ENCODE assay signal across 9 mouse cellular contexts in genomic region chr5:65537420-65538071, GRCm38 (mm10). TPM values are rescaled to one million over a fixed set of nuclear protein-coding genes. Genes with fewer than 3 reads are reported as not detected.
DNase-seq lines count a peak whose midpoint lies in the region; ATAC-seq and TF ChIP-seq lines count a peak whose summit lies in the region.
"Had no signal": no experiment of that assay in that cellular context is flagged by ENCODE, and none has a peak within 500 bp of the region (broad histone marks: within the 10 kb centered on the region; RNA-seq: fewer than 3 reads in every experiment).

No protein-coding gene starts in this region.

- no peak for TF ChIP-seq CTCF in spleen, adult 2 months (IDR thresholded peaks at IDR 0.05; ENCODE audit: extremely low read depth, insufficient read depth, insufficient read length, insufficient replicate concordance)
- no peak for TF ChIP-seq CTCF in bone marrow, adult 2 months (IDR thresholded peaks at IDR 0.05; ENCODE audit: control insufficient read depth, insufficient read depth, low read length)
- TF ChIP-seq CTCF in kidney, postnatal 0 days (IDR thresholded peaks at IDR 0.05; ENCODE audit: low read depth): no peak

- peaks cover 2% of the 10 kb centered on the region for H3K4me1 ChIP-seq in spleen, adult 2 months (ENCODE audit: control insufficient read depth, insufficient read depth, insufficient read length)
- no peaks in the 10 kb centered on the region; the same call in 1 of the 2 replicates for H3K4me1 ChIP-seq in bone marrow, adult 2 months (ENCODE audit: control insufficient read depth, insufficient read depth, low read length)
- peaks cover 21% of the 10 kb centered on the region for H3K4me1 ChIP-seq in forebrain, embryonic 15.5 days
- H3K4me1 ChIP-seq in kidney, postnatal 0 days (replicated peaks; ENCODE audit: insufficient read depth, low read length): no peaks in the 10 kb centered on the region; the same call in 1 of the 2 replicates
- peaks cover 14% of the 10 kb centered on the region for H3K4me1 ChIP-seq in lung, embryonic 16.5 days (replicated peaks; ENCODE audit: control insufficient read depth, insufficient read depth, low read length)
- peaks cover 21% of the 10 kb centered on the region for H3K4me1 ChIP-seq in neural tube, embryonic 15.5 days

- ATAC-seq in forebrain, embryonic 15.5 days (replicated peaks): peak; percentile 75
- ATAC-seq in kidney, postnatal 0 days (replicated peaks; ENCODE audit: low FRiP score, low read depth): peak; percentile 61
- ATAC-seq in lung, embryonic 16.5 days (ENCODE audit: low read depth): peak; percentile 69
- peak; percentile 70 for ATAC-seq in neural tube, embryonic 15.5 days (ENCODE audit: low FRiP score)

- peak overlapping the region; percentile 83 for H3K27ac ChIP-seq in spleen, adult 2 months (ENCODE audit: insufficient read depth, low read length)
- H3K27ac ChIP-seq in bone marrow, adult 2 months (ENCODE audit: control insufficient read depth, insufficient read depth, low read depth, low read length, poor library complexity): peak overlapping the region; percentile 100
- H3K27ac ChIP-seq in forebrain, embryonic 15.5 days (replicated peaks): peak overlapping the region; percentile 98
- peak overlapping the region; percentile 99 for H3K27ac ChIP-seq in kidney, postnatal 0 days
- peak overlapping the region; percentile 99 for H3K27ac ChIP-seq in lung, embryonic 16.5 days (ENCODE audit: low read length)
- H3K27ac ChIP-seq in neural tube, embryonic 15.5 days (replicated peaks): peak overlapping the region; percentile 98

- H3K4me2 ChIP-seq in forebrain, embryonic 15.5 days (replicated peaks): peak overlapping the region; percentile 60
- peak overlapping the region; percentile 77 for H3K4me2 ChIP-seq in kidney, postnatal 0 days (ENCODE audit: low read length)
- peak overlapping the region; percentile 79 for H3K4me2 ChIP-seq in lung, embryonic 16.5 days (ENCODE audit: low read depth, low read length)
- peak overlapping the region; percentile 65 for H3K4me2 ChIP-seq in neural tube, embryonic 15.5 days

- no peaks in the 10 kb centered on the region for H3K9me3 ChIP-seq in forebrain, embryonic 15.5 days
- no peaks in the 10 kb centered on the region for H3K9me3 ChIP-seq in kidney, postnatal 0 days (replicated peaks; ENCODE audit: low read length)
- no peaks in the 10 kb centered on the region for H3K9me3 ChIP-seq in lung, embryonic 16.5 days (ENCODE audit: control insufficient read depth, low read length)
- H3K9me3 ChIP-seq in neural tube, embryonic 15.5 days (replicated peaks): no peaks in the 10 kb centered on the region

- no peaks in the 10 kb centered on the region for H3K27me3 ChIP-seq in spleen, adult 2 months (ENCODE audit: control insufficient read depth, insufficient read depth, low read length)
- no peaks in the 10 kb centered on the region for H3K27me3 ChIP-seq in forebrain, embryonic 15.5 days
- no peaks in the 10 kb centered on the region for H3K27me3 ChIP-seq in kidney, postnatal 0 days (ENCODE audit: insufficient read depth, low read length)
- H3K27me3 ChIP-seq in lung, embryonic 16.5 days (ENCODE audit: control insufficient read depth, insufficient read depth, low read depth, low read length): no peaks in the 10 kb centered on the region
- H3K27me3 ChIP-seq in neural tube, embryonic 15.5 days (replicated peaks): no peaks in the 10 kb centered on the region

- under 1% methylated on average over 53 of the region's 59 CpGs for WGBS in spleen, adult 2 months
- WGBS in bone marrow, adult 2 months: 1% methylated on average over 48 of the region's 59 CpGs
- under 1% methylated on average over 40 of the region's 59 CpGs for WGBS in forebrain, embryonic 15.5 days
- WGBS in kidney, postnatal 0 days: under 1% methylated on average over 40 of the region's 59 CpGs
- 1% methylated on average over 52 of the region's 59 CpGs for WGBS in lung, embryonic 16.5 days
- under 1% methylated on average over 45 of the region's 59 CpGs for WGBS in neural tube, embryonic 15.5 days

- no peak for DNase-seq in spleen, adult 2 months (ENCODE audit: low read depth in 1 of 2, low spot score in 2 of 2)
- DNase-seq in spleen, adult 12 weeks (ENCODE audit: low spot score): no peak
- peak; percentile 77 for DNase-seq in kidney, postnatal 0 days (ENCODE audit: low spot score)
- no peak for DNase-seq in cerebellum, adult 11 months

- H3K9ac ChIP-seq in forebrain, embryonic 15.5 days (replicated peaks): peak overlapping the region; percentile 91
- H3K9ac ChIP-seq in kidney, postnatal 0 days (ENCODE audit: low read depth, low read length): peak overlapping the region; percentile 94
- peak overlapping the region; percentile 83 for H3K9ac ChIP-seq in lung, embryonic 16.5 days (ENCODE audit: low read length)
- peak overlapping the region; percentile 89 for H3K9ac ChIP-seq in neural tube, embryonic 15.5 days (replicated peaks)

- peak overlapping the region; percentile 80 for H3K4me3 ChIP-seq in spleen, adult 2 months (ENCODE audit: extremely low read depth, insufficient read depth, insufficient read length)
- peak overlapping the region; percentile 100 for H3K4me3 ChIP-seq in bone marrow, adult 2 months (replicated peaks; ENCODE audit: control insufficient read depth, low read depth, low read length)
- H3K4me3 ChIP-seq in forebrain, embryonic 15.5 days: peak overlapping the region; percentile 90
- H3K4me3 ChIP-seq in kidney, postnatal 0 days (replicated peaks; ENCODE audit: low read depth, low read length): peak overlapping the region; percentile 96
- H3K4me3 ChIP-seq in lung, embryonic 16.5 days (ENCODE audit: low read length): peak overlapping the region; percentile 64
- H3K4me3 ChIP-seq in neural tube, embryonic 15.5 days (replicated peaks): peak overlapping the region; percentile 92

- H3K36me3 ChIP-seq in spleen, adult 2 months (ENCODE audit: control insufficient read depth, insufficient read depth, low read length): no peaks in the 10 kb centered on the region
- H3K36me3 ChIP-seq in forebrain, embryonic 15.5 days: no peaks in the 10 kb centered on the region
- no peaks in the 10 kb centered on the region for H3K36me3 ChIP-seq in kidney, postnatal 0 days (ENCODE audit: insufficient read depth, low read length)
- no peaks in the 10 kb centered on the region for H3K36me3 ChIP-seq in lung, embryonic 16.5 days (ENCODE audit: control insufficient read depth, insufficient read depth, low read length)
- no peaks in the 10 kb centered on the region for H3K36me3 ChIP-seq in neural tube, embryonic 15.5 days

- no peak for TF ChIP-seq POLR2A in spleen, adult 2 months (IDR thresholded peaks at IDR 0.05; ENCODE audit: low read depth, low read length)
- no peak for TF ChIP-seq POLR2A in bone marrow, adult 2 months (IDR thresholded peaks at IDR 0.05; ENCODE audit: borderline replicate concordance, control insufficient read depth, low read depth, low read length)

RNA-seq across cellular contexts. Expression of gene Ube2k, which starts 0.5 kb away (rescaled TPM):
- polyA plus RNA-seq in spleen, adult 2 months (2012; rRNA removed): 9.7 and 11.7 TPM in 2 replicates
- 81.6 and 126 TPM in 2 replicates for polyA plus RNA-seq in bone marrow, adult 2 months (2011; ENCODE audit: insufficient read depth, insufficient read length, low replicate concordance, missing spikeins)
- 195 and 199 TPM in 2 replicates for polyA plus RNA-seq in forebrain, embryonic 15.5 days (2015; fragmentation: Nextera tagmentation; extraction: Ambion mirVana)
- 146 and 152 TPM in 2 replicates for polyA plus RNA-seq in kidney, postnatal 0 days (2015; fragmentation: Nextera tagmentation; extraction: Ambion mirVana)
- 133 and 146 TPM in 2 replicates for polyA plus RNA-seq in lung, embryonic 16.5 days (2015; fragmentation: Nextera tagmentation; extraction: Ambion mirVana)
- 200 and 217 TPM in 2 replicates for polyA plus RNA-seq in neural tube, embryonic 15.5 days (2015; fragmentation: Nextera tagmentation; extraction: Ambion mirVana)

RNA-seq across cellular contexts. Expression of gene Smim14, which starts 0.6 kb away (rescaled TPM):
- 120 and 164 TPM in 2 replicates for polyA plus RNA-seq in spleen, adult 2 months (2012; rRNA removed)
- 58.2 and 62.7 TPM in 2 replicates for polyA plus RNA-seq in bone marrow, adult 2 months (2011; ENCODE audit: insufficient read depth, insufficient read length, low replicate concordance, missing spikeins)
- polyA plus RNA-seq in forebrain, embryonic 15.5 days (2015; fragmentation: Nextera tagmentation; extraction: Ambion mirVana): 190 and 195 TPM in 2 replicates
- polyA plus RNA-seq in kidney, postnatal 0 days (2015; fragmentation: Nextera tagmentation; extraction: Ambion mirVana): 192 and 199 TPM in 2 replicates
- polyA plus RNA-seq in lung, embryonic 16.5 days (2015; fragmentation: Nextera tagmentation; extraction: Ambion mirVana): 104 and 121 TPM in 2 replicates
- 187 and 197 TPM in 2 replicates for polyA plus RNA-seq in neural tube, embryonic 15.5 days (2015; fragmentation: Nextera tagmentation; extraction: Ambion mirVana)

RNA-seq across cellular contexts. Expression of gene Gm43552, which starts 44.9 kb away (rescaled TPM):
- polyA plus RNA-seq in spleen, adult 2 months (2012; rRNA removed): not detected in 2 replicates
- polyA plus RNA-seq in bone marrow, adult 2 months (2011; ENCODE audit: insufficient read depth, insufficient read length, low replicate concordance, missing spikeins): not detected in 2 replicates
- polyA plus RNA-seq in forebrain, embryonic 15.5 days (2015; fragmentation: Nextera tagmentation; extraction: Ambion mirVana): not detected in 2 replicates
- 0.96 TPM in 1 of 2 replicates, not detected in the other for polyA plus RNA-seq in kidney, postnatal 0 days (2015; fragmentation: Nextera tagmentation; extraction: Ambion mirVana)
- polyA plus RNA-seq in lung, embryonic 16.5 days (2015; fragmentation: Nextera tagmentation; extraction: Ambion mirVana): not detected in 2 replicates
- polyA plus RNA-seq in neural tube, embryonic 15.5 days (2015; fragmentation: Nextera tagmentation; extraction: Ambion mirVana): 1.1 TPM in 1 of 2 replicates, not detected in the other
- polyA plus RNA-seq: frontal cortex, adult 2 months had no signal
